Mouse (Mus musculus): Measurements from ENCODE around the gene Siglece.
"Not testable (repeated sequence)": the region's sequence is repeated elsewhere in the genome, so short reads cannot be mapped to it uniquely, and the experiment has no call there.

The Siglece gene

GRCm38 (mm10) chr7:43660002-43660401 lies at the start of gene Siglece:
Gene Siglece (minus strand): TSS chr7:43660161.
- DNase-seq, result no peak

GRCm38 (mm10) chr7:43690118-43690517 lies 30.2 kb upstream of the Siglece start, which contains the start of gene Klk14:
Gene Klk14 (plus strand): TSS chr7:43690418.
- no peak for DNase-seq

GRCm38 (mm10) chr7:43685088-43685487 lies 25.1 kb upstream of the Siglece start:
- DNase-seq, result no peak

- DNase-seq, result not testable (repeated sequence)
Measured at GRCm38 (mm10) chr7:43682511-43682910, 22.6 kb upstream of the Siglece start.

GRCm38 (mm10) chr7:43680960-43681359 lies 21.0 kb upstream of the Siglece start:
- no peak for DNase-seq

- no peak for DNase-seq
Measured at GRCm38 (mm10) chr7:43678517-43678916, 18.6 kb upstream of the Siglece start.

- no peak for DNase-seq
Measured at GRCm38 (mm10) chr7:43675091-43675490, 15.1 kb upstream of the Siglece start.

GRCm38 (mm10) chr7:43672581-43673260 lies 12.8 kb upstream of the Siglece start:
- peak; percentile 24 for DNase-seq

GRCm38 (mm10) chr7:43671809-43672580 lies 12.0 kb upstream of the Siglece start, which contains the start of gene Ctu1:
Gene Ctu1 (plus strand): TSS chr7:43672016.
- peak; percentile 85 for DNase-seq

GRCm38 (mm10) chr7:43671064-43671808 lies 11.3 kb upstream of the Siglece start:
- peak; percentile 13 for DNase-seq

- DNase-seq, result no peak
Measured at GRCm38 (mm10) chr7:43668582-43668981, 8.6 kb upstream of the Siglece start.

- DNase-seq, result not testable (repeated sequence)
Measured at GRCm38 (mm10) chr7:43667221-43667620, 7.3 kb upstream of the Siglece start.

- no peak for DNase-seq
Measured at GRCm38 (mm10) chr7:43662804-43663203, 2.8 kb upstream of the Siglece start.

GRCm38 (mm10) chr7:43656232-43656631 lies 3.7 kb downstream of the Siglece start:
- DNase-seq, result no peak

- DNase-seq, result no peak
Measured at GRCm38 (mm10) chr7:43654519-43654918, 5.4 kb downstream of the Siglece start.

GRCm38 (mm10) chr7:43652683-43653082 lies 7.3 kb downstream of the Siglece start:
- DNase-seq, result no peak

- DNase-seq, result no peak
Measured at GRCm38 (mm10) chr7:43643046-43643652, 16.8 kb downstream of the Siglece start.

- DNase-seq, result no peak
Measured at GRCm38 (mm10) chr7:43642587-43642986, 17.4 kb downstream of the Siglece start.

- no peak for DNase-seq
Measured at GRCm38 (mm10) chr7:43637118-43637517, 22.8 kb downstream of the Siglece start.

GRCm38 (mm10) chr7:43636194-43636593 lies 23.8 kb downstream of the Siglece start:
- DNase-seq, result no peak

- no peak for DNase-seq
Measured at GRCm38 (mm10) chr7:43634500-43634899, 25.5 kb downstream of the Siglece start, which contains the start of gene Ceacam18. Gene Ceacam18 (plus strand): TSS chr7:43634707.

GRCm38 (mm10) chr7:43633940-43634339 lies 26.0 kb downstream of the Siglece start:
- DNase-seq, result no peak
